Mouse (Mus musculus) heart, adult 2 months (tissue): ENCODE results near the gene Trappc1.

ENCODE experiments used
- CTCF ChIP-seq: fragments of 200-600 bp; IDR thresholded peaks from 2 replicates; pipeline ENCODE4 v1.8.1; 2022; ENCODE audit warnings: antibody characterized with exemption, mild to moderate bottlenecking, moderate library complexity
- EP300 ChIP-seq: fragments of 200-500 bp; IDR thresholded peaks from 2 replicates; pipeline ENCODE4 v1.6.1; 2011; ENCODE audit warnings: low read depth, low read length, control low read depth; ENCODE audit not compliant: insufficient read depth
- POLR2A ChIP-seq: fragments of 200-500 bp; IDR thresholded peaks from 2 replicates; pipeline ENCODE4 v1.6.1; 2011; ENCODE audit warnings: mild to moderate bottlenecking, low read depth, low read length, control low read depth; ENCODE audit not compliant: insufficient read depth

GRCm38 (mm10) chr11:69322010-69322409, 1.8 kb upstream of the Trappc1 start:
- TF ChIP-seq POLR2A (no peak), CTCF (no peak), EP300 (no peak)
